Mouse (Mus musculus): ENCODE results near the gene Evx2. TPM values are rescaled to one million over a fixed set of nuclear protein-coding genes. Genes with fewer than 3 reads are reported as not detected.

The Evx2 gene
- polyA plus RNA-seq, 1 experiment from 2014 or later: not detected

DNA sequence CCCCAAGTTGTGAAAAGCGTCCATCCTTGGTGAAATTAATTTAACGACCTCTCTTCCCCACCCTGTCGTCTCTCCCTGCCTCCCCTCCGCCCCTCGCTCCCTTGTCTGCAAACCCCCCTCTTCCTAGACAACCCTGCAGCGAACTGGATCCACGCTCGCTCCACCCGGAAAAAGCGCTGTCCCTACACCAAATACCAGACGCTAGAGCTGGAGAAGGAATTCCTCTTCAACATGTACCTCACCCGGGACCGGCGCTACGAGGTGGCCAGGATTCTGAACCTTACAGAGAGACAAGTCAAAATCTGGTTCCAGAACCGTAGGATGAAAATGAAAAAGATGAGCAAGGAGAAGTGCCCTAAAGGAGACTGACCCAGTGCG is 39.7 kb upstream of the Evx2 start:
- ATAC-seq (ENCODE audit: insufficient read depth) (no peak), DNase-seq (no peak)
- H3K27me3 ChIP-seq (ENCODE audit: insufficient read depth, low read length): peaks cover 100% of the 10 kb centered on the region
- no peaks in the 10 kb centered on the region for H3K9me3 ChIP-seq (ENCODE audit: low read depth, low read length)
- no peaks in the 10 kb centered on the region for H3K36me3 ChIP-seq (ENCODE audit: insufficient read depth)
- no peak overlapping the region for H3K27ac ChIP-seq (ENCODE audit: low read depth)
- WGBS: 2% methylated on average over 17 of the region's 17 CpGs
- H3K4me2 ChIP-seq: no peak overlapping the region
- no peak for TF ChIP-seq CTCF (IDR thresholded peaks at IDR 0.05; ENCODE audit: low read depth)
- H3K9ac ChIP-seq: no peak overlapping the region
- no peaks in the 10 kb centered on the region for H3K4me1 ChIP-seq (ENCODE audit: insufficient read depth)
- no peak overlapping the region for H3K4me3 ChIP-seq (ENCODE audit: low read depth, low read length)

- Histone ChIP-seq H3K4me3 (ENCODE audit: low read depth, low read length) (peak overlapping the region; percentile 36), H3K27me3 (ENCODE audit: insufficient read depth, low read length) (peaks cover 100% of the 10 kb centered on the region), H3K36me3 (ENCODE audit: insufficient read depth) (no peaks in the 10 kb centered on the region), H3K9me3 (ENCODE audit: low read depth, low read length) (no peaks in the 10 kb centered on the region), H3K4me2 (peak overlapping the region; percentile 59), H3K27ac (ENCODE audit: low read depth) (no peak overlapping the region), H3K4me1 (ENCODE audit: insufficient read depth) (no peaks in the 10 kb centered on the region), H3K9ac (0 out of 2 replicates have a peak overlapping the region, but pooled peaks have one; percentile 16)
- WGBS: under 1% methylated on average over 83 of the region's 86 CpGs
- ATAC-seq (ENCODE audit: insufficient read depth) (no peak), DNase-seq (no peak)
- no peak for TF ChIP-seq CTCF (IDR thresholded peaks at IDR 0.05; ENCODE audit: low read depth)
These were observed 39.1 kb upstream of the Evx2 start for GRCm38 (mm10) chr2:74698201-74699052.

DNA sequence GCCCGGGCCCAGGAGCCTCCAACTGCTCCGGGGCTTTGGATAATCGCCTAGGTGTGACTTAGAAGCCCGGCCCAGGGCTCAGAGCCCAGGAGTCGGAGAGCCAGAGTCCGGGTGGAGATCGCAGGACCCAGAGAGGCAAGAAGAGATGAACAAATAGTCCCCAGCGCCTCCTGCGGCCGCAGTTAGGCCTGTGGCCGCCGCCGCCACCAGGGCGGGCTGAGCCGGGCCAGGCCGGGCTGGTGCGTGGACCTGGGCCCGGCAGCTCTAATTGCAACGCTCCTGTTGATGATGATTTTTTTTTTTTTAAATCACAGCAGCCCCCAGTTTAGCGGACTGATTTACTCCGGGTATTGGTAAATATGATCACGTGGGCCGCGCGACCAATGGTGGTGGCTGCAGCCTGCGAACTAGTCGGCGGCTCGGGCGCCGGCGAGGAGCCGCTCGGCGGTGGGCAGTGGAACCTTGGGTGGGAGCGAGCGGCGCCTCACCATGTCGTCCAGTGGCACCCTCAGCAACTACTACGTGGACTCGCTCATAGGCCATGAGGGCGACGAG is 38.3 kb upstream of the Evx2 start, which contains the start of gene Hoxd9:
Hoxd9 (plus strand) TSS at position 161 of the 555 bp plus-strand sequence.
- H3K9me3 ChIP-seq (ENCODE audit: low read depth, low read length): no peaks in the 10 kb centered on the region
- no peaks in the 10 kb centered on the region for H3K36me3 ChIP-seq (ENCODE audit: insufficient read depth)
- H3K4me2 ChIP-seq: peak within 1 kb of the TSS; percentile 59
- 0 out of 2 replicates have a peak within 1 kb of the TSS, but pooled peaks have one; percentile 16 for H3K9ac ChIP-seq
- peak within 1 kb of the TSS; percentile 36 for H3K4me3 ChIP-seq (ENCODE audit: low read depth, low read length)
- DNase-seq (peak; percentile 55), ATAC-seq (ENCODE audit: insufficient read depth) (peak; percentile 65; the same call in 1 of the 2 replicates)
- peaks cover 99% of the 10 kb centered on the region for H3K27me3 ChIP-seq (ENCODE audit: insufficient read depth, low read length)
- under 1% methylated on average over 43 of the region's 43 CpGs for WGBS
- no peaks in the 10 kb centered on the region for H3K4me1 ChIP-seq (ENCODE audit: insufficient read depth)
- no peak within 1 kb of the TSS for H3K27ac ChIP-seq (ENCODE audit: low read depth)
- no peak for TF ChIP-seq CTCF (IDR thresholded peaks at IDR 0.05; ENCODE audit: low read depth)

DNA sequence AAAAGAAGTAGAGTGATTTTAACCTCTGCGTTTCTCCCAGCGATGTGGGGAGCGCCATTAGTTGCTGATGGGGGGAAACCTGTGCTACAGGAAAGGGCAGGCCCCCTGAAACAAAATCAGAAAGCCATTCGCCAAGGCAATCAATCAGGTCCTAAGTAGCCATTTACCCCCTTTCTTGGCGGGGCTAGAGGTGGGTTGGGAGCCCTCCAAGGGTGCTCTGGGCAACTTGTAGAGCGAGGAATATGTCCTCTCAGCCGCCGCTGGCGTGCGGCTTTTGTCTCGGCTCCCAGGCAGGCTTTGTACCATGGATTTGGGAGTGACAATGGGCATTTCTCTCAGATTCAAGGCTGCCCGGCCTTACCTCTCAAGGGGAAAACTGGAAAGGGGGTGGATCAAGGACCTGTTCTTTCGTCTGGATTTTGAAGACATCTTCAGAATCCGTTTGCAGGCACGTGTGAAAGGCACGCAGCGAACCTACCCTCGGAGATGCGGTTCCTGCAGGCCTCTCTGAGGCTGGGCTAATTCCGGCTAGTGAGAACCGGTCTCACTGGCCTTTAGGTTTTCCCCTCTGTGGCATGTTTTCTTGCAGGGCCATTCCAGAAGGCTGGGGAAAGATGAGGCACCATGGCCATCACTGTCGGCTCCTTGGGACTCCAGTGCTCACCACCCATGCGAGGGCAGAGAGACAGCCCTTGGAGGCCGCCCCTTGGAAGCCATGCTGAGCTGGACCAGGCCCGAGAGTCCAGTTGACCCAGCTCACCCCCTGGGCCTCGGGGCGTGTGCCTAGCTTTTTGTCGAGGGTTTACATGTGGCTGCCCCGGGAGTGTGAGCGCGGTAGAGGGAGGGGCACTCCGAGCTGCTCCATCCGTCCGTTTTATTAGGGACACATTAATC is 37.3 kb upstream of the Evx2 start:
- no peak for DNase-seq
- no peak overlapping the region for H3K4me2 ChIP-seq
- ATAC-seq (ENCODE audit: insufficient read depth): no peak
- peaks cover 99% of the 10 kb centered on the region for H3K27me3 ChIP-seq (ENCODE audit: insufficient read depth, low read length)
- no peak overlapping the region for H3K9ac ChIP-seq
- H3K27ac ChIP-seq (ENCODE audit: low read depth): no peak overlapping the region
- H3K36me3 ChIP-seq (ENCODE audit: insufficient read depth): no peaks in the 10 kb centered on the region
- WGBS: 2% methylated on average over 34 of the region's 34 CpGs
- H3K4me3 ChIP-seq (ENCODE audit: low read depth, low read length): no peak overlapping the region
- no peaks in the 10 kb centered on the region for H3K4me1 ChIP-seq (ENCODE audit: insufficient read depth)
- no peaks in the 10 kb centered on the region for H3K9me3 ChIP-seq (ENCODE audit: low read depth, low read length)
- no peak for TF ChIP-seq CTCF (IDR thresholded peaks at IDR 0.05; ENCODE audit: low read depth)

- DNase-seq (no peak), ATAC-seq (ENCODE audit: insufficient read depth) (no peak)
- Histone ChIP-seq H3K27ac (ENCODE audit: low read depth) (no peak overlapping the region), H3K4me2 (no peak overlapping the region), H3K4me1 (ENCODE audit: insufficient read depth) (no peaks in the 10 kb centered on the region), H3K36me3 (ENCODE audit: insufficient read depth) (no peaks in the 10 kb centered on the region), H3K9ac (no peak overlapping the region), H3K4me3 (ENCODE audit: low read depth, low read length) (no peak overlapping the region), H3K9me3 (ENCODE audit: low read depth, low read length) (no peaks in the 10 kb centered on the region), H3K27me3 (ENCODE audit: insufficient read depth, low read length) (peaks cover 99% of the 10 kb centered on the region)
- WGBS: 3% methylated on average over 7 of the region's 7 CpGs
- TF ChIP-seq CTCF (IDR thresholded peaks at IDR 0.05; ENCODE audit: low read depth): no peak
These were observed 36.6 kb upstream of the Evx2 start for GRCm38 (mm10) chr2:74695813-74696430.

DNA sequence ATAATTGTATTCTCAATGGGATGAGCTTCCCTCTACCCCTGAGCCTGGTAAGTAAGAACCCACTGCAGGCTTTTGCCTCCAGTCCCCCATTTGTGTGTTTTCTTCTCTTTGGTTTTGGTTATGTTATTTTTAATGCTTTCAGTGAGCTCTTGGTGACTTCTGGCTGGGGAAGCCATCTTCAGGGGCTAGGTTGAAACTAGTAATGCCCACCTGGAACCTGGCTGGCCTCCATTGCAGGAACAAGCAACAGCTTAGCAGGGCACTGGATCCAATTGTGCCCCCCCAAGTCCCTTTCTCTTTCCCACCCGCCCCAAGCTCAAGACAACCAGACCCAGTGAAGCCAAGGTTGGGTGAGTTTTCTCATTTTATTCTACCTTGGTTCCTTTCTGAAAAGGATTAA is 36.0 kb upstream of the Evx2 start:
- Histone ChIP-seq H3K36me3 (ENCODE audit: insufficient read depth) (no peaks in the 10 kb centered on the region), H3K4me2 (no peak overlapping the region), H3K9ac (no peak overlapping the region), H3K9me3 (ENCODE audit: low read depth, low read length) (no peaks in the 10 kb centered on the region), H3K27ac (ENCODE audit: low read depth) (no peak overlapping the region), H3K4me1 (ENCODE audit: insufficient read depth) (no peaks in the 10 kb centered on the region), H3K27me3 (ENCODE audit: insufficient read depth, low read length) (peaks cover 99% of the 10 kb centered on the region), H3K4me3 (ENCODE audit: low read depth, low read length) (no peak overlapping the region)
- DNase-seq (no peak), ATAC-seq (ENCODE audit: insufficient read depth) (no peak)
- no peak for TF ChIP-seq CTCF (IDR thresholded peaks at IDR 0.05; ENCODE audit: low read depth)
- WGBS: 21% methylated on average over 1 of the region's 1 CpGs

All from lung, embryonic 14.5 days (tissue).